Mouse (Mus musculus): ENCODE measurements around the gene Gp1bb.

The Gp1bb gene

DNA sequence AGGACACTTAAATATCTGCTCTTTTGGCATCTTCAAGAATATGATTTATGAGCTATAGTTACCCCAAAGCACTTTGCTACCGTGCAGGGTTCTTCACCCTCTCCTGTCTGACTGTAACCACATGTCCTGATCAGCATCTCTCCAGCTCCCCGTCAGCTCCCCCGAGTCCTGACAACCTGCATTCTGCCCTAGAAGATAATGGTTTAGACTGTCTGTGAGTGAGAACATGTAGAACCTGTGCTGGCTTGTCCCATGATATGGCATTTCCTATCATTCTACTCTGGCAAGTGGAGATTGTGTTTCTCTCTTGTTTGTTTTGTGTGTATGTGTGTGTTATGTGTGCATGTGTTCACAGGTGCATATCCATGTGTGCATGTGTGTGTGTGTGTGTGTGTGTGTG lies 24.2 kb downstream of the Gp1bb start:
- no peak for DNase-seq

DNA sequence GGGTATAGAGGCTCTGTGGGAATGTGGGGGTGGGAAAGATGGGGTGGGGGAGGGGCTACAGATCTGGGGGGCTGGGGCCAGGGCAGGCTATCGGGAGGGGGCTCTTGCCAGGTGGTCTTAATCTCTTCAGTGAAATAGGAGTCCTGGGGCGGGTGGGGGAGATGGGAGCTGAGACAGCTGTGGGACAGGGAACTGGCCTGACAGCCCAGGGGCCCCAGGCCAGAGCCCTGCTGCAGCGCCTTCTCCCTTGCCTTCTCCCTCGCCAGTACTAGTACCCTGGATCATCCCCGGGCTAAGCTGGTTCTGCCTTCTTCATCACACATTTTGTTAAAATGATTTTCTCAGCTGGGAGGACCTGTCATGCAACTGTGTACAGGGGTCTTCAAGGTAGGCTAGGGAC lies 25.9 kb downstream of the Gp1bb start:
- DNase-seq, result no peak

DNA sequence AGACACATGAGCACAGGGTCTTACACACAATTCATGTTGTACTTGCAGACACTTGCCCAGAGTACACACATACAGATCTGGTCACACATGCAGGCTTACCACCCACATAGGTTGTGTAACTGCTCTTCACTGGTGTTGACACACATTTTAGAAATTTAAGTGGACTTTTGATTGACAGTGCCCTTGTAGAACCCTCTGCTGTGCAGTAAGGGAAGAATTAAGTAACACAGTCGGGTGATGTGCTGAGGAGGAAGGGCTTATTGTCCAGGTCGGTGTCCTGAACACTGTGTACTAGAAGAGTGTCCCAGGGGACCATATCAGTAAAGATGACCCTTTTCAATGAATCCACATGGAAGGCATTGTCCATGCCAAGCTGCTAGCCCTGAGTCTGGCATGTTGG lies 28.3 kb downstream of the Gp1bb start:
- no peak for DNase-seq

DNA sequence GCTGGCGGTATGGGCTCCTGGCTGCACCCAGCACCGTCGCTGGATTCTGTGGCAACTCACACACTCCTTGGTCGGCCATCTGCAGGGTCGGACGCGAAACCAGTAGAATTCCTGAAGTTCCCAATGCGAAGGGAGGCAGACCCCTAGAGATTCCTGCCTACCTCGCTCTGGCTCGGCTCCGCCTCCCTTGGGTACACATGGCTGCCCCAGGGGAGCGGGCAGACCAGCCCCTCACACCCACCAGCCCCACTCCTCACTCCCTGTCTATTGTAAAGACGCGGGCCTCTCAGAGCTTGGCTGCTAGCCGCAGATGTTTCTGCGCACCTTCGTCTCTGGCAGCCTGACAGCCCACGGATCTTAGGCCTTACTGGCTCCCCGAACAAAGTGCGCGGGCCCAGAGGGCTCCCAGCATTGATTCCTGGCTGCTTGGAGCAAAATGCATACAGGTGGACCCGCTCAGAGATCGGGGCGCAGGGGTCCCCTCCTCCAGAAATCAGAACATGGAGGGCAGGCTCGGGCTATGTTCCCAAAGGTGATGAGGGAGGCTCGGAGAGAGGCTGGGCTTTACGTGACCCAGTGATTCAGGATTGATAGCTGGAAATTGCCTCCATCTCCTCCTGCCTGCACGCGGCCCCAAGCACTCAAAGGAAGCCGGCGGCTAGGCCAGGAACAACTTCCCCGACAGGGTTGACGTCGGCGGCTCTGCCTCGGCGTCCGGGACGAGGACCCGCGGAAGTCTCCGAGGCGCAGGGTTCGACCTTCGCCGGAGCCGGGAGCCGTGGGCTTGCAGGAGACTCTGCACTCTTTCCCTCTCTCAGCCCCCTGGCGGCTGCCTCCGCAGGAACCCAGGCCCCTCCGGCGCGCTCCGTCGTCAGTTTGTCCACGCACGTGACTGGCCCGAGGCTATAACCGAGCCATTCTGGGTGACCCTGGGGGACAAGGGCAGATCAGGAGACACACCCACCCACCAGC lies 30.9 kb downstream of the Gp1bb start:
- DNase-seq, result no peak

DNA sequence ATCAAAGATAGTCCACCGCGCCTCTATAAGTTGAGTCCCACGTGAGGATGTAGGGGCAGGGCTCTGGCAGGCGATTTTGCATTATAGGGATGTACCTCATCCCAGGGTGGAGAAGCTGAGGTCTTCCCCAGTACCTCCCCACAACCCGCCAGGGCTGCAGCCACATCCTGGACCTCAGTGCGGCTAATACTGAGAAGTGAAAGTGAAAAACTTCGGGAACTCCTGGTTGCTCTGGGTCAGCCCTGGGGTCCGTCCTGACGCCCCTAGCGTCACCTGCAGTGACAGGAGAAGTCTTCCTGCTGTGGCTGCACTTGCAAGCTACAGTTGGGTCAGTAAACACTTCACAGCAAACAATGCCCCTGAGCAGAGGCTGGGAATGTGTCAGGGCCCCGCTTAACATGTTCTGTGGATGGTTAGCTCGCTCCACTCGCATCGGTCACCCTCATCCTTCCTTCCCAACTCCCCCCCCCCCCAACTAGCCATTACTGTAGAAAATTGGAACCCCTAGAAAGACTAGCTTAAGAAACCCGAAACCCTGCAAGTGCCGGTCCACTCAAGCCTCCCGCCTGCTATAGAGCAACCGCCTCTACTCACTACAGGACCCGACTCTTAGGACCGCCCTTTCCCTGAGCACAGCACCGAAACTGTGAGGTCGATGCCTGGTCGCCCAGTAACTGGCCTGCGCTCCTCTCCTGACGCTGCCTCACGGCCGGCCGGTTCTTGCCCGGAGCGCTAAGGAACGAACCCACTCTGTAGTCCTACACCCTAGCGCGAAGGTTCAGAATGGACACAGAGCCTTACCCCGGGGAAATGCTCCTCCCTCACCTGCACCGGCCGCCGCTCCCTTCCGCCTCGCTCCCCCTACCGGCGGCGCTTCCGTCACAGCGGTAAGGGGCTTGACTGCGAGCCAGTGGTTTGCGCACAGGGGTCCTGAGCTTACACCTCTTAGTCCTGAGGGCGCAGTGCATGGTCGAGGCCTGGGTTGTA lies 32.1 kb downstream of the Gp1bb start, which contains the start of gene Tbx1:
TSS of gene Tbx1 (minus strand) at position 868 of the 987 bp plus-strand sequence.
- no peak for DNase-seq

DNA sequence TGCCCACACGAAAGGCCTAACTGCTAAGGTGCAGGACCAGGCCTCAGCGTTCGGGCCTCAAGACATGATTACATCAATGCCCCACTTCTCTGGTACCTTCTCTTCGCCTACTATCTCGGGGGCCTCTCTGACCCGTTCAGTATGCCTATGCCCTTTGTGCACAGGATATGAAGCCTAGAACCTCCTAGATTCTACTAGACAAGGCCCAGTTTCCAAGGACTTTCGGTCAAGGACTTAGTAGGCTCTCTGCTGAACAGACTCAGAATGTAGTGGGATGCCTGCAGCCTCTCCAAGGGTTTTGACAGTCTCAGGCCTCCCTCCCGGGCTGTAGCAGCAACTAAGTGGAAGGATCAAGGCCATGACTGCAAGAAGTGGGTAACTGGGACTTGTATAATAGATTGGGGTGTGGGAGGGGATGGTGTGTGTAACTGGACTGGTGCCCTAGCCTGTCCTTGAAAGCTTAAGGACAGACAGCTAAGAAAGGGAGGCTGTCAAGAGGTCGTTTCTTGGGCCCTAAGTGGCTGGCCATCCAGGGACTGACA lies 33.1 kb downstream of the Gp1bb start:
- no peak for DNase-seq

DNA sequence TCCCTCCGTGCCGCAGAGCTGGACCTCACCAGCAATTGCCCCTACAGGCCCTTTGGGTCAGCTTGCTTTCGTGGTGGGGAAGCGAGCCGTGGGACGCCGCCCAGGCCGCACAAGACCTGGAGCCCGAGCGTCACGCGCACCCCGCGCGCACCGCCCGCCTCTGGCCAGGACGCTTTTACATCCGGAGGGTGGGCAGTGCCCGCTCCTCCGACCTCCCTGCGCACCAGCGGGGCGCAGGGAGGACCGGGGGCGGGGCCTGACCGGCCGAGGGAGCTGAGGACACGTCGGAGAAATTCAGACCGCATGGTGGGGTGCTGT lies 33.5 kb downstream of the Gp1bb start:
- DNase-seq, result no peak

DNA sequence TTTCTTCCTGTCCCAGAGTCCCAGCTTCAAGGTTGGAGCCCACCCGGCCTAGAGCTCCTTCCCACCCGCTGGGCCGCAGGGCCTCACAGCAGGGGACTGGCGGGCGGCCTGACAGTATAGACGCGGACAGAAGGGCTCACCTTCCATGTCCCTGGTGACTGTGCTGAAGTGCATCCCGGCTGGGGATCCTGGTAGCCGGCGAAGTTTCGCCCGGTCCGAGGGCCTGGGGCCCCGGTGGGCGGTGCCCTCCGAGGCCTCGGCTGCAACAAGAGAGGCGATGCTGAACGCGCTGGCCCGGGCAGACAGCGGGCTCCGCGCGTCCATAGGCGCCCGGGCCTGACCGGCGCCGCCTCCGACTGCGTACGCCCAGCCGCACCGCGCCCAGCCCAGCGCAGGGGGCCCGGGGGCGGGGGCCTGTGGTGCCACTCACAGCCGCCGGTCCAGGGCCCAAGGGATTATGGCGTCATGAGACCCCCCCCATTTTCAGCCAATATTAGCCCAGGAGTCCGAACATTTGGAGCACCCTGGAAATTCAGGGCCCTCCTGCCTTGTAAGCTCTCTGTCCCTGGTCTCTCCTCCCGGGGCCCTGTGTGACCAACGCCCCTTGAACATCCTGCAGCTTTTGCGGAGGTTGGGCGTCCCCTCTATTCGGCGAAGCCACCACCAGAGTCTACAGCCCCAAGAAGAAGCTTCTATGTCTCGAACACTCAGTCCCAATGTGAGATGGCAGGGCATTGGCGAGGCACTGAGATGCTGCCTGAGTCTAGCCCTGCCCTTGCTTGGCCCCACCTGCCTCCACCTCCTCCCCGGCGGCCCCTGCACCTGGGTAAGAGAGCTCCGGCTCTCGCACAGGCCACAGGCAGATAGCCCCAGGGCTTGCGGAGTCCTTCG lies 34.1 kb downstream of the Gp1bb start:
- no peak for DNase-seq

DNA sequence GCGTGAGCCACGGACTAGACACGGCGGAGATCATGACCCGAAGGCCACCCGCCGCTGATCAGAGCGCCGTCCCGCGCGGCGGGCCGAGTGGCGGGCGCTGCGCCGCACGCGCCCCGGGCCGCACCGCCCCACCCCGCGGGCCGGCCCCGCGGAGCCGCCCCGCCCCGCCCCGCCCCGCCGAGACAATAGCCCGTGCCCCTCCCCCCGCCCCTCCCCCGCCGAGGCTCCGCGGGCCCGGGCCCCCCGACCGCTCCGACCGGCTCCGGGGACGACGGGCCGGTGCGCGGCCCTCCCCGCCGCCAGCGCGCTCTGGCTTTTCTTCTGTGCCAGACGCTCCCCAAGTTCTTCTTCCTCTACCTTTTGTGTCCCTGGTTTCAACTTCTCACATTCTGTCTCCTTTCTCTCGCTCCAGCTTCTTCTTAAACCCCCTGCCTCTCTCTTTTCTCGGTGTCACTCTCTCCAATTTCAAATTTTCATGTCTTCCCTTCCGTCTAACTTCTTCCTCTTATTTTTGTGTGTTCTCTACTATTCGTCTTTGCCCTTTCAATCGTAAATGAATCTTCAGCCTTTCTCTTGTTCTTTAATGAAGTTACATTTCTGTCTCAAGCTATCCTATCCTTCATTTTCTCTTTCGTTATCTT lies 35.2 kb downstream of the Gp1bb start:
- no peak for DNase-seq

DNA sequence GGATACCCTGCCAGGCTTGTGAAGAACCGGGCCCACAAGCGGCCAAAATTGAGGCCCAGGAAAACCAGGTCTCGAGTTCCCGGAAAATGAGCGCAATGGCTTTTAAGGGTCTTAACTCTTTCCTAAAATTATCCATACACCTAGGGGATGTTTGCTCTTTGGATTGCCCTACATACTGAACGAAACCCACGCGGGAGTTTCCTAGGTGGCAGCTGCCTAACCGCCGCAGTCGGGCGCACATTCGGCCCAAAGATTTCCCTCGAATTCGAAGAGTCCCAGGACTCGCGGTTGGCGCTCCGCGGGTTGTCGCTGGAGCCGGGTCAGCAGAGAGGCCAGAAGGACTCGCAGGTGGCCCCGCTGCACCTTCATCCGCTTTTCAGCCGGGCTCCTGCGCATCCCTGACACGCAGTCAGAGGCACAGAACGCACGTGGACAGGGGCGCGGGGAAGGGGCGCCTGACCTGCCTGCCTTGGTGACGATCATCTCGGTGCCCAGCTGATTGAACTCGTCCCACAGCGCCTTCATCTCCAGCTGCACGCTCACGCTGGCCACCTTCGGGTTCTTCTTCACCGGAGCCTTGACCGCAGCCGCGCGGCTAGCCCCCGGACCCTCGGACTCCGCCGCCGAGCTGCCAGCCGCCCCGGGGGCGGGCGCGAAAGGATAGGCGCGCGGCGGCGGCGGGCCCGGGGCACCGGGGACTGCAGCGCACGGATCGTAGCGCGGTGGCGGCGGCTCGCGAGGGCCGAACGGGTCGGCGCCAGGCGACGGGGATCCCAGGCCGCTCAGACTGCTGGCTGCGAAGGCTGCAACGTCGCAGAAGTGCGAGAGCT lies 35.9 kb downstream of the Gp1bb start:
- DNase-seq, result no peak

DNA sequence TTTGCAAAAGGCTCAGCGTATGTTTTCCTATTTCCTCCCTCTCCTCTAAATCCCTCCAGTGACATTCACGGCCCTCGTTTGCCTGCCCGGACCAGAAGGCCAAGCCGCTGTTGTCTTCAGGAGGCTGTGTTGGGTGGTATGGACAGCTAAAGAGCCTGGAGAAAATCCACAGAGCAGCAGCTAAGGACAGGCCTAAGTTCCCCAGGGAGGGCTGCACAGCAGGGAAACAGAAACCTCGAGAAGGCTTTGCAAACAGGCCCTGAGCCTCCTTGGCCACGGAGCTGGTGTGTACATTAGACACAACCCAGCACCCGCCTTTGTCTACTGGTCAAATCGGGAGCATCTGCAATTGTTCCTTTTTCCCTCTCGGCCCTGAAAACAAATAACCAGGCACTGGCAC lies 36.5 kb downstream of the Gp1bb start:
- DNase-seq, result no peak

DNA sequence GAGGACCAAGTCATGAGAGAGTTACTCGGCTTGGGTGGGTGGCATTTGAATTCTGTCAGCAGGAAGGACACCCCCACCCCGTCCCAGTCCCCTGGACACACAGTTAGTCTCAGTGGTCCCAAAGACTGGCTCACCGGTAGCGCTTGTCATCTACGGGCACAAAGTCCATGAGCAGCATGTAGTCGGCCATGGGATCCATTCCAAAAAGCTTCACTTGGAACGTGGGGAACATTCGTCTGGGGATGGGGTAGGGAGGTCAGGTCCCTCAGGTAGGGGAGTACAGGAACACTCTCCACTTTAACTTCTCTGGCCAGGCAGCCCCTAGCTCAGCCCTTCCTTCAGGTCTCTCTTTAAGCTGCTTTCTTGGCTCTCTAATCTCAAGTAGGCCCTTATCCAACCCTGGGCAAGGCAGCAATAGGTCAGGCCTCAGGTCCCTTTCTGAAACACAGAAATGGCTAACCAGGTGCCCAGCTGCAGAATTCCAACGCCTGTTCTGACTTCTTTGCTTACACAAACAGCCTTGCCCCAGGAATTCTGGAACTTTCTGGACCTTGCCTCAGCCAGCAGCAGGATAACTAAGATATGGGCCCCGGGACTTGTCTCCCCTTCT lies 37.2 kb downstream of the Gp1bb start:
- DNase-seq, result no peak

DNA sequence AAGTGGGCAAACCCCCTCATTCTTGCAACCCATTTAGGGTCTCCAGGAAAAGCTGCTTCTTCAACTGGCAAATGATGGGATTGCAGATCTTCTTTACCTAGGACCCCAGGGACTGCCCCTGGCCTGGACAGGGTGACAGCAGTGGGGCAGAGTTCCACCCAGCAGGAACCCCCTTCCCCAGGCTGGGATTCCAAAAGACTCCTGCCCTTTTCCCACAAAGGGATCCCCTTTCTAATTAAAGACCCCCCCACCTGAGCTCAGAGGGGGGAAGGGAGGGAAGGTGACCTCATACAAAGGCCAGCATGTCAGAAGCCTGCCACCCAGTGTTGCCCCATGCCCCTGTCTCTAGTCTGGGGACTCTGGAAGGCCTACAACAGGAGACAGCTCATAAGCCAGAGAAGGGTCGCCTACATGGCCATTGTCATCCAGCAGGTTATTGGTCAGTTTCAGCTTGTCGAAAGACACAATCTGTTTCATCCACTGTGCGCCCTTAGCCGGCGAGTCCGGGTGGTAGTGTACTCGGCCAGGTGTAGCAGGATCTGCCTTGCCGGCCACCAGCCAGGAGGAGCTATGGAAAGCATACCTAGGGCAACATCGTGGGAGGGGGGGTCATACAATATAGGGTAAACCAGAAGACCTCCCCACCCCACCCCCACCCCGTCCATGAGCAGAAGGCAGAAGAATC lies 38.4 kb downstream of the Gp1bb start:
- DNase-seq, result no peak

DNA sequence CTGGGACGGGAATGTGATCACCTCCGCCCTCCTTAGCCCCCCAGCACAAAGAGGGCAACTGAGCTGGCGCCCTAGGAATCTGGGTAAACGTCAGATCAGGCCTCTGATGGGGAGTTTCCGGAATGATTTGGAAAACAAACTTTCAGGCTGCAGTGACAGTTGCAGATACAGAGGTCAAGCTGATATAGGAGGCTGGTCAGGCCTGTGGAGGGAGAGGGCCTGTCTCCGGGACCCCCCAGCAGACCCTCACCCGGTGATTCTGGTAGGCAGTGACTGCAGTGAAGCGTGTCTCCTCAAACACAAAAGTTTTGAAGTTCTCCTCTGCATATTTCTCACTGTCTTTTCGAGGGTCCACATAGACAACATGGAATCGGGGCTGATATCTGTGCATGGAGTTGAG lies 39.0 kb downstream of the Gp1bb start:
- DNase-seq, result no peak

DNA sequence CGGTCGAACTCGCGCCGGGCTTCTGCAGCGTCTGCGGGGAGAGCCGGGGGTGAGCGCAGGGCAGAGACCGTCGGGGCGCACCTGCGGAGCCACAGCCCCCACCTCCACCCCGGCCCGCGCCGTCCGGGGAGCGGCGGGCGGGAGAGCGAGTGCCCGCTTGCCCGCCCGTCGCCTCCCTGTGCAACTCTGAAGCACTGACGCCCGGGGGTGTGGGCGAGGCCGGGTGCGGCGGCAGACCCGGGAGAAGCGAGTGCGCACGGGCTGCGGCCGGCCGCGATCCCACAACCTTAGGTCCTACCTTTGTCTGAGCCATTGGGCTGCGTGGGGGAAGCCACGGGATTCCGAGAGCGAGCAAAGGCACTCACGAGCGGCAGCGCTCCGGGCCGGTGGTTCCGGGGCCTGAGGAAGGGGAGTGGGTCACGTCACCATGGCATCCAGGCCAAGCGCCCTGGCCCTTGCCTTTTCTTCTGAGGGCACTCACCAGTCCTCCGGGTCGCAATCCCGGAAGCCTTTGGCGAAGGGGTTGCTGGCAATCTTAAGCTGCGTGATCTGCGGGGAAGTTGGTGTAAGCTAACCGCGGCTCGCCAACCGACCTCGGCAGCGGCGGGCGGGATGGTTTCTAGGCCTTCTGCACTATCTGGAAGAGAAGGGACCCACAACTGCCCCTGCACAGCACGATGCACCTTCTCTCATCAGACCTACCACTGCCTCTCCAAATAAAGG lies 39.6 kb downstream of the Gp1bb start:
- no peak for DNase-seq

DNA sequence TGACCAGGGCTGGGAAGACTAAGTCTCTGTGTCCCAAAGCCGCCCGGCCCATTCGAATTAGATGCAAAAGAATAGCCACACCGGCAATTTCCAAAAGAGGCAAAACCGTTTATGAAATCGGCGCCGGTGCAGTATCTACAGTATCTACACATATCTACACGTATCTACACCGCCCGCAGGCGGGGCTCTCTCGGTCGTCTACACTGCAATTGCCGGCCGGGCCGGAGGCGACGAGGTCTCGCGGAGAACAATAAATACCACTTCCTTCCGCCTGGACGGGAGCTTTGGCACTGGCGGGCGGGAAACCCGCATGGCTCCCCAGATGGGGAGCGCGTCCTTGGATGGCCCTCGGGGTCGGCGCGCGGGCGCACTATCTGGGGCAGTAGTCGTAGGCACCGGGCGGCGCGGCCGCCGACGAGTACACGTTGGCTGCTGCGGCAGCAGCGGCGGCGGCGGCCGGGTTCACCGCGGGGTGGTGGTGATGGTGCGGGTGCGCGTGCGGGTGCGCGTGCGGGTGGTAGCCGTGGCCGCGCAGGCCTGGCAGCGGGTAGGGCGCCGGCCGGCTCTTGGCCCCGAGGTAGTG lies 40.5 kb downstream of the Gp1bb start:
- no peak for DNase-seq

DNA sequence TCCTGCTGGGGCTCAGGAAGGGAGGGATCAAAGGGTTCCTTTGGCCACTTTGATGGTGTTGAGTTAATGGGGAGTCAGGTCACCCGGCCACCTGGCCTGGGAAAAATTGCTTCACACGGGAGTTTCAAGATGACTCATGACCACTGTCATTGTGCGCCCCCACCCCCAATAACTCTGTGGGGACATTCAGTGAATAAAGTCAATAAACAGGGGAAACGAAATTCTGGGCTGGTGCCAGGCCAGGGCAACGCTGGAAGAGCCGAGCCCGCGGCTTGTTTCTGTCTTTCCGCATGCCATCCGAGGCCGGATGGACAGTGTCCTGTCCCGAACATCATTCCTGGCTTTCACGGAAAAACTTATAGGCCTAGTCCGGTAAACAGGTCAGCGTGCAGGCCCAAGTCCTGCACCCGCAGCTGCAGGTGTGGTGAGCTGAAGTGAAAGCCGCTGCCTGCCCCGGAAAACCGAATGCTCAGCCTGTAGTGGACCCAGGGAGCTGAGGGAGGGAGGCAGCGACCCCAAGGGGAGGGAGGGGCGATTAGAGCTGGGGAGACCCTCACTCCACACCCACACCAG lies 41.1 kb downstream of the Gp1bb start:
- no peak for DNase-seq

DNA sequence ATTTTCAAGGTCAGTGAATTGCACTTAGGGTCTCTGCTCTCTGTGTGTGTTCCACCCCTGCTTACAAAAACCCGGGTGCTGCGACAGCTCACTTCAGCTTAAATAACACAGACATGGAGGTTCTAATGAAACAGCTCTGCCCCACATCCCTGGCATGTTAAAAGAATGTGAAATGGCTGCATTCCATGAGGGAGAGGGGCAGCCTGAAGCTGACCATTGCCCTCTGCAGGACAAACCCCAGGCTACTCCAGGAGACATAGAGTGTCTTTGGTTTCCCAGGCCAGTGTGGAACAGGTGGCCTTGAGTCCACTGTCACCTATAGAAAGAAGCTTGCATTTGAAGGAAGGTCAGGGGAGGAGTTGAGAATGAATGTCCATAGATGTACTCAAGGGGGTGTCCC lies 41.8 kb downstream of the Gp1bb start:
- DNase-seq, result no peak

All from kidney, postnatal 14 days (tissue).